Mouse (Mus musculus): ENCODE measurements around the gene Sipa1l2.

The Sipa1l2 gene

DNA sequence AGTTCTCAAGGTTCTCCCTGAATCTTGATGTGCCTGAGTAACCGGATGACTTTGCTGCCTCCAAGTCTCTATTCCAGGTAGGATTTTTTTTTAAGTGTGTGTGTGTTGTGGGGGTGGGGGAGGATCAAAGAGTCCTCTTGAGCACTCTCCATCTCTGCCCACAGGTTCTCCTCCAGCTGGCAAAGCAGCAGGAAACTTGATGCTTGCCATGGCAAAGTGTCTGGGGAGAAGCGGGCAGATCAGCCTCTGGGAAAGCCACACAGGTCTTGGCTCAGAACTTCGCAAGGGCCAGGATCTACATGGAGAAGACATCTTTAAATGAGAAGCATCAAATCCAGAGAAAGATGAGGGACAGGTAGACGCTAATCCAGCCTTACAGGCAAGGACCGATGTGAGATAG is 10.8 kb upstream of the Sipa1l2 start:
- DNase-seq (ENCODE audit: low spot score in 2 of 2): no peak

DNA sequence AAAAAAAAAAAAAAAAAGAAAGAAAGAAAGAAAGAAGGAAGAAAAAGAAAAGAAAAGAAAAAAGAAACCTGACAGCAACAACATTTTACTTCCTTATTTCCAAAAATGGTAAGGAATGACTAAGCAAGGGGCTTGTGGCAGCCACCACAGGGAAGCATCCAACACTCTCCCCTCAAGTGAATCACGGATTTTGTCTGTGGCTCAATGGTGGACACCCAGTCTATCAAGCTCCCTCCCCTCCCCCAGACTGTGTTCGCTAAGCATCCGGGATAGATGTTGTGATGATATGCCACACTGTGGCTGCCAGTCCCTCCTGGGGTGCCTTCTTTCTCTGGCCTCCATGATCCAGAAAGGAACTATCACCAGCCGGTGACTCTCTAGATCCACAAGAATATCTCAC is 6.5 kb upstream of the Sipa1l2 start:
- no peak for DNase-seq (ENCODE audit: low spot score in 2 of 2)

DNA sequence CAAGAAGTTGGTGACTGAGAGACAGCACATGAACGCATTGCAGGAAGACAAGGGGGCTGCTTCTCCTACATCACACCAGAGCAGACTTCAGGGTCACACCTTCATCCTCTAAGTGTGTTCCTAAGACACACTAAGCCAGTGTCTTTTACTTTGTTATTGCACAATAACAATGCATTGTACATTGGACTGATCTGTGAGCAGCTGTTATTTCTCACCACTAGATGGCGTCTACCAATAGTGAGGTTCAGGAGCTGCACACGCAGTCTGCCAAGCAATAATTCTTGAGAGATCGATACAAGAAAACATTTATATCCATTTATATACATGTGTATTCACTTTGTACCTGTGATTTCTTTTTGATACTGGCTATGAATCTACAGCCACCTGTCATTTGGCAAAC is 4.7 kb upstream of the Sipa1l2 start:
- no peak for DNase-seq (ENCODE audit: low spot score in 2 of 2)

DNA sequence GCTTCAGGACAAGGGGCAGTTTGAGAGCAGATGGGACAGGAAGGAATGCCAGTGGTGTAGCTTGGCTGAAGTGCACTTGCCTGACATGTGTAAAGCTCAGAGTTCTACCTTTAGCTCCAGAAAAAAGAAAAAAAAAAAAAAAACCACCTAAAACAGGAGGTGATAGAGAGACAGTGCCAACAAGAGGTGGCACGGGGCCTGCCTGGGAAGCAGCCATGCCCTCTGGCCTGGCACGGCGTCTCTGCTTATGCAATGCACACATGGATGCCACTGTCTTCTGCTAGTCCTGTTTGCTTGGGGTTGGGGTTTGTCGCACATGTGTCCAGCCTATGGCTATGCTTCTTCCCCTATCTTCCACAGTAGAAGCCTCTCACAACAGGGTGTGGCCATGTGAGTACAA is 2.6 kb upstream of the Sipa1l2 start:
- DNase-seq (ENCODE audit: low spot score in 2 of 2): no peak

DNA sequence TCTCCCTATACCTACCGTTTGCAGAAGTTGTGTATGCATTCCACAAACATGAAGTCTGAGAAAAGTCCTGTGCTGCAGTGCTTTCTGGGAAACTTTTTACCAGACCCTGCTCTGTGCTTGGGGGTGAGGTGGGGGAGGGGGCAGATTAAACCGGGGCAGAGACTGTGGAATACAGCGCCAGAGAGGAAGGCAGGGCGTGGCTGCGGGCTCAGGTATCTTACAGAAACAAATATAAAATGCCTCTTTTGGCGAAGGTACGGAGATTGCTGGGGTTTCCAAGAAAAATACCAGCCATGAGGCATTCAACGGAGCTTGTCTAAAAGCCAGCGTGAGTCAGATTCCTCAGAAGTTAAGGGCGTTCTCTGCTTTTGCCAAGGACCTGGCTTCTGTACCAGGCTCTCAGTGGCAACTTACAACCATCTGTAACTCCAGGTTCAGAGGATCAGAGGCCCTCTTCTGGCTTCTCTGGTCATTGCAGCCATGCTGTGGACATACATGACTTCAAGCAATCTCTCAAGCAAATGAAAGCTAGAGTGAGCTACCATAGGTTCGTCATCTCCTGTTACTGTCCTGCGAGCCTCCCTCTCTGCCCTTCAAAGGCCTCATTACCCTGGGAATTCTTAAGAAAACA is 1.3 kb upstream of the Sipa1l2 start:
- no peak for DNase-seq (ENCODE audit: low spot score in 2 of 2)

DNA sequence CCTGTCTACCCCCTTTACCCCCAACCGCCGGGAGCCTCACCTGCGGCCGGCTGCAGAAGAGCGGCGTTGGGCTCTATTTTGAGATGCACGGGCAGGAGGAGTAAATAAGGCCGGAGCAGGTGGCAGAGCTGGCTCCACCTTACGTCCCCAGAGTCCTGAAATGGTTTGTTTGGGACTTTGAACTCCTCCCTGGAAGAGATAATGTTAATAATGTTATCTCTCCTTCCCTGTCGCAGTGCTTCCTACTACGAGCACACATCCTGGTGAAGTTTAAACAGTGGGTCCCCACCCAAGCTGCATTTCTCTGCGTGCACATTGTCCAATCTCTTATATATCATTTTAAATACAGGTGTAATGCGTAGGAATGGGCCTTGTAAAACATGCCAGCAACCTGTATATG is 781 bp upstream of the Sipa1l2 start:
- DNase-seq (ENCODE audit: low spot score in 2 of 2): no peak

DNA sequence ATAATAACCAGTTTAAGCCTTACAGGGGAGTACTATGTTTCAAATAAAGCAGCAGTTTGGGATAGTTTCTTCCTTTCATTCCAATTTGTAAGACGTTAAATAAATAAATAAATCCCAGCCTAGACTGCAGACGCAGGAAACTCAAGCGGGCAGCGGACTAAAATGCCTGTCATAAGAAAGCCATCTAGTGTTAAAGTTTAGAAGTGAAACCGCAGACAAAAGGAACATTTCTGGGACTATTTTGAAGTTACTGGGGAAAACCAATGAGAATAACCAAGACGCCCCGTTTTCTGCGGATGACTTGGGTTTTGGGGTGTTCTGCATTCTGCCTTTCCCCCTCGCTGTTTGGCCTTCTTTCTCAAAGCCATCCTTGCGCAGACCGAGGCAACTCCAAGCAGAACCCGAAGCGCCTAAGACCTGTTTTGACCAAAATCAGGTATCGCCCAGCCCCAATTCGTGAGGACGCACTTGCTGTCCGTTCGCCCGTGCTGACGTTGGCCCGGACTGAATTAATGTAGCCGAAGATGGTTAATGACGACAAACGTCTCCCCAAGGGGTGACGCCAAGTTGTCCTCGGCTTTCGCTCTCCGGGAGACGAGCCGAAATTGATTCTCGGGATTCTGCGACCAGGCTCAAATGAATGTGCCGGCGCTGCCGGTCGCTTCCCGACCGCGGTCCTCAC is 616 bp downstream of the Sipa1l2 start:
- DNase-seq (ENCODE audit: low spot score in 2 of 2): peak in 1 of 2 experiments; percentile 29

DNA sequence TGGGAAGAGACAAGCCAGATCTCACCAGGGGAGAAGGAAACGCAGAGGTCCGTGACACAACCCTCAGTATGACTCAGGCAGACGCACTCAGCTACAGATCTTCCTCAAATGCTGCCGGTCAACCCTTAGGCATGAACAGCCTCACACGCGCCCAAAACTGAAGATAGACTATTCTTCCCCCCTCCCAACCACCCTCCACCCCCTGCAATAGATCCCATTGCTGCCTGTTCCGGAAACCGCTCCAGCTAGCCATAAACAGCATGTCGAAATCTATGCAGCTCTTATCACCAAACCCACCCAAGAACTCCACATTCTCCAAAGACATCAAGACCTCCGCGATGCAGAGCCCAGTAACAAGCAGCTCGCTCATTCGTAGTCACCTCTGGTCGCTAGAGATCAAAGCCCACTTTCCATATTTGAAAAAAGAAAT is 1.2 kb downstream of the Sipa1l2 start:
- DNase-seq (ENCODE audit: low spot score in 2 of 2): no peak

DNA sequence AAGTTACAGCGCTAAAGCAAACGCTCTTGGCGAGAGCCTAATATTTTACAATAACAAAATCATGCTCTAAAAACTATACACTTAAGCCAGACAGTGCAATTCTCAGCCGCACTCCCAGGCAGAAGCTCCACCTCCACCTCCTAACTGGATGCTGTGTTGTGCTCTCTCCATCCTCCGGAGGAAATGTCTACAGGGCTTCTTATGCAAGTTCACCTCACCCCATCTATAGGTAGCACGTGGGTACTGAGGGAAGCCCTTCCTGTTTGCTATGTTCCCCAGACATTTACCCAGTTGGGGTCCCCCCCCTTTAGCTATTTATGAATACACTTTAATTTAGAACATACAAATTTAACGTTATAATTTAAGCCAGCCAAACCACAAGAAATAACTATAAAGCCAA is 2.0 kb downstream of the Sipa1l2 start:
- no peak for DNase-seq (ENCODE audit: low spot score in 2 of 2)

DNA sequence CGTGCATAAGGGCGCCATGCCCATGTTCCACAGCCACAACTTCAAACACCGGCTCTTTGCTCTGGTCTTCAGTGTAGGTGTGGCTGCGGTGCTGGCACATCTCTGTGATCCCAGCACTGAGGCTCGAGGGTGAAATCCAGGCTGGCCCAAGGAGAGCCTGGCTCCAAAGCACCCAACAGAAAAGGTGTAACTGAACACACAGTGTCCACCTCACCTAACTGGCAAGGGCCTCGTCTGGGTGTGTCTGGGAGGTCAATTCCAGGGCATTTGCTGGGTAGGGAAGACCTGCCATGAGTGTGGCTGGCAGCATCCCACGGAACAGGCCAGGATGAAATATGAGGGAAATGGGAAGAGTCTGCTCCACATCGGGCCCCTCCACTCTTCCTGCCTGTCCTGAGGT is 6.7 kb downstream of the Sipa1l2 start:
- no peak for DNase-seq (ENCODE audit: low spot score in 2 of 2)

DNA sequence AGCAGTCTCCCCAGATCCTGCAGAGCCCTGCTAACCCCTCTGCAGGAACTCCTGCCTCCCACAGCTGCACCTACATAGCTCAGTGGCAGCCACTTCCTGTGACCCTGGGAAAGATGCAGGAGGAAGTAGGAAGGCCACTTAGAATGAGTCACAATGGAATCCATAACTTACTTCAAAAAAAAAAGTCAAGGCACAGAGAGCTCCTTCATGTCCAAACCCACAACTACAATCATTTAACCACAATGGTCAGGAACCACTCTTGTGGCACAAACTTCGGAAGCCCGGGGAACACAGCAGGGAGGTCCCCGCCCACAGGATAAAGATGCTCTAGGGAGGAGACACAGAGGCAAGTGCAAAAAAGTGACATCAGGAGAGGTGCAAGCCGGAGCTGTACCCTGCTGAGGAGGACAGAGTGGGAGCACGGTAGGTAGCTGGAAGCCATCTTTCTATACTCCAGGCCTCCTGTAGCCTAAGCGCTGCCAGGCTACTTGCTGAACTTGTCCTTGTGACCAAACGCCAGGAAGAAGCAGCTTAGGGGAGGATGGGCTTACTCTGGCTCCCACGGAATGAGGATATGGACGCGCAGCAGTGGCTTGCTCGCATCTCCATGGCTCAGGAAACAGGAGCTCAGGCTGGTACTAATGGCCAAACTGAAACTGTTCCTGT is 8.7 kb downstream of the Sipa1l2 start:
- DNase-seq (ENCODE audit: low spot score in 2 of 2): no peak

DNA sequence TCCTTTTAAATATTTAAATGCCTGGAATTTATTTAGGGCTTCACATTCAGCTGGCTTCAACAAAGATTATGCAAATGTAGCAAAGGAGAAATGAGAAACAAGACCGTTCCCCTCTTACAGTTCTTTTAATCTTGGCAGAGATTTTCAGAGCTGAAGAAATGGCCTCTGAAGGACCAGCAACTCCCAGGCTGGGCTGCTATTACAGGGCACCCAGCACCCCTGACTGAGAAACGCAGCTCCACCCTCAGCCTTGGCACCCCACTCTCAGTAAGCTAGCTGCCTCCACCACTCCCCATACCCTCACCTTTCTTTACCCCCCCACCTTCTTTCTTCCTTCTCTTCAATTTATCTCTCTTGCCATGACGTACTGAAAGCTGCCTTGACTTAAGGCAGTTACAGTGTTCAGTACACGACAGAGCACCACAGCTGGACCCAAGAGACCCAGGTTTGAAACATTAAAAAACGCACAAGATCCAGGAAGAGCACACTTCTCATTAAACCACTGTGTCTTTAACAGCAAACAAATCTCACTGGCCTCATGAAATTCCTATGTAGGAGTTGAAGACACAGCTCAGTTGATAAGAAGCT is 10.4 kb downstream of the Sipa1l2 start:
- no peak for DNase-seq (ENCODE audit: low spot score in 2 of 2)

DNA sequence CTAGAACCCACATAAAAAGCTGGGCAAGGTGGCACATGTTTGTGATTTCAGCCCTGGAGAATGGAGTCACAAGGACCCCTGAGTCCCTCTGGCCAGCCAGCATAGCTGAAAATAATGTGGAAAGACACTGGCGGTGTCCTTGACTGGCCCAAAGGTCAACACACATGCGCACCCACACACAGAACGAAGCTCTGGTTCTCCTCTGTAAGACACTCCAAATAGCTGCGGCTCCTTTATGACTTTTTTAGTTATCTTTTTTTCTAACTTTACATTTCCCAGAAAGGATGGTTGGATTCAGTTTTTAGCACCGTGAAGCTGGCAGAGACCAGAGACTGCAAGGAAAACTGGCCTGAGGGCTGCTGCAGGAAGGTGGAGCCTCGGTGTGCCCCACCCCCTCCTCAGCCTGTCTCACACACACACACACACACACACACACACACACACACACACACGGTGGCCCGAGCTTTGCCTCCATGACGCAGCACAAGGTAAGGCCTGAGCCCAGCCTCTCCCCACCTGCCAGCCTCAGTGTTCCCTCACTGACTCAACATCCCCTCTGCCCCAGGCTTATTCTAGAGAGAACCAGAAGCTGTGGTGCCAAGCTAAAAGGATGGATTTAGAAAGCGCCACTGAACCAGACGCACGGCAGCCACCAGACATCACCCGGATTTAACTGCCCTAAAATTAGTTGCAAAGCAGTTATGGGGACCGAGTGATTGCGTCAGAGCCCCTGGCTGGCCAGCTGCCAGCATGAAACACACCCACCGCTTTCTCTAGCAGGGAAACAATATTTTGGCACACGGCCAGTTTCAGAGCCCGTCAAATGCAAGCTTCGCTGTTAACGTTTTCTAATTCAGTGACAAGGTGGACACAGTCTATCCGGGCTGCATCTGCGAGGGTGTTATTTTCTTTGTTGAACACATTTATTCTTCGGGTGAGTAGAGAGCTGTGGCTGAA is 11.2 kb downstream of the Sipa1l2 start:
- DNase-seq (ENCODE audit: low spot score in 2 of 2): peak; percentile 75 to 79

DNA sequence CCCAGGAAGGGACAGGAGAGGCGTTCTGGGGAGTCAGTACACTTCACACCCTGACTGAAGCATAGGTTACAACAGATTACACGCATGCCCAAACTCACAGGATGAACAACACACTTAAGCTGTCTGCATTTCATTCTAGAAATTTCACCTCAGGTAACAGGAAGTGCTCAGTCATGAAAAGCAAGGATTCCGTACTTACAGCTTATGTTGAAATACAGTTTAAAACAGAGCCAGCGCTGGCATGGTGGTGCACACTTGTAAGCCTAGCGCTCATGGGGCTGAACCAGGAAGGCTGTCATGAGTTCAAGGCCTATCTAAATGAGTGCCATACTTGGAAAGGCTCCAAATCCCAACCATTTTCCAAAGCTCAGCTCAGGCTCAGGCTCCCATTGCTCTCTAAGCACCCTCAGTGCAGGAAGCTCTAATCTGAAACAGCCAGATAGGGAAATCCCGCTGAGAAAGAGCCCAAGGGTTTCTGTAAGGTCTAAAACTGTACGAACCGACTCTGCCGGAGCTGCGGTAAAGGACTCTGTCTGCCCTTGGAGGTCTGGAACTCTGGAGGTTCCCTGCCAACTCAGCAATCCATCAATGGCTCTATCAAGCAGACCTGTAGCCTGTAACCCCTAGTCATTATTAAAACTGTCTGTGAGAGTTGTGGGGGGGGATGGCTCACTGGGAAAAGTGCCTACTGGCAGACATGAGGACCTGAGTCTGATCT is 12.1 kb downstream of the Sipa1l2 start:
- DNase-seq (ENCODE audit: low spot score in 2 of 2): no peak

DNA sequence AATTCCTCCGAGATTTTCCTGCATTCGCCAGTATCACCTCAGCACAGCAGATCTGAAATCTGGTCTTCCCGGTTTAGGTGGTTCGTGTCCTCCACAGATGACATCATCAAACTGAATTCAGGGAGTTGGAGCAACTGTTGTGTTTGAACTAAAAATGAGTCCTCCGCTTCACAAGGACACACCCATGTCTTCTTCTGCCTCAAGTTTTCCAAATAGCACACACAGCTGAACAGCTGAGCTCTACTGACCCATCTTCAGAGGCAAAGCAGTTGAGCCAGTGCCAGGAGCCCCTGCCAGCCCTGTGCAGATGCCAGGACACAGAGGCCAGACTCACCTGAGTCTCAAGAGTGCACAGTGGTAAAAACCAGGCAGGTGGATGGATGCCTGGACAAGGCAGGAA is 12.9 kb downstream of the Sipa1l2 start:
- no peak for DNase-seq (ENCODE audit: low spot score in 2 of 2)

DNA sequence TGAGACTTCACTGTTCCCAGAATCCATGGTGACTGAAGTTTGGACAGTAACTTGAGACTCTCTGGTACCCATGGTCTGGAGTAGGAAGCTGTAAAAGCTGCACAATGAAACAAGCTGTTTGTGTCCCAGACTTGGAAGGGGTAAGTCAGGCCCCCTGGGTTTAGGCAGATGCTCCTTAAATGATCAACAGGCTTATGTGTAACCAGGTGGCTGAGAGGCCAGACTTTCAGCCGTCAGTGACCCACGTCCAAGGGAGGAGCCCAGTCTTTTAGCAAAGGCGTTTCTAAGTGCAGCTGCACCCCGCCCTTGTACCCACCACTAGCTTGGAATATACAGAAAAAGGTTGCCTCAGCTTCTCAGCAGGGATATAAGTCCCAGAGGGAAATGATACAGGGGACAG is 19.0 kb downstream of the Sipa1l2 start:
- no peak for DNase-seq (ENCODE audit: low spot score in 2 of 2)

DNA sequence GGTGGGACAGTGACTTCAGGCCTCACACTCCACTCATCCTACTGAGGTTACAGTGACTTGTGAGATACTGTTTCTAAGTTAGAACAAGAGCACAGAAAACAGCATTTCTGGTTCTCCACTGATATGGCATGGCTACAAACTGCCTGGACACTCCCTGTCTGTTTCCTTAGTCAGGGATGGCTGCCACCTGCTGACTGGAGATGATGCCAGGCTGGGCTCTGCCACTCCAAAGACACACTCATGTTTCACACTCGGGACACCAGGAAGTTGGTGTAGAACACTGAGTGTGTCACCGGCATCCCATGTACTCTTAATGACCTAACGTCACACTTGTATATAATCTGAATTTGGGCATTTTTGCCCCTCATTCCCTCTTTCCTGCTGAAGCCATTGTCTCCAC is 22.3 kb downstream of the Sipa1l2 start:
- no peak for DNase-seq (ENCODE audit: low spot score in 2 of 2)

DNA sequence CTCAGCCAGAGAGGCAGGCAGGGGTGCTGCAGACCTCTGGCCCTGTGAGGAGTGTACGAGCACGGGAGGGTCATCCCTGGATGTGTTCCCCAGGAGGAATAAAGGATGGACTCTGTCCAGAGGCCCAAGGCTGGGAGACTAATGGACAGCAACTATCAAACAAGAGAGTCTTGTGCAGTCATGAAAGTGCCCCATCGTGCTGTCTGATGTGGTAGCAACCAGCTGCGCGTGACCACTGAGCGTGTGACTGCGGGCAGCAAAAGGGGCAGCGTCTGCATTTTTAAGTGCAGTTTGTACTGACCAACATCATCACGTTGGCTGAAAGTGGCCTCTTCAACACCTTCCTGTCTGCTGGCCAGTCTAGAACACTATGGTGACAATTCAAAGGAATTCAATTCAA is 23.7 kb downstream of the Sipa1l2 start:
- DNase-seq (ENCODE audit: low spot score in 2 of 2): no peak

DNA sequence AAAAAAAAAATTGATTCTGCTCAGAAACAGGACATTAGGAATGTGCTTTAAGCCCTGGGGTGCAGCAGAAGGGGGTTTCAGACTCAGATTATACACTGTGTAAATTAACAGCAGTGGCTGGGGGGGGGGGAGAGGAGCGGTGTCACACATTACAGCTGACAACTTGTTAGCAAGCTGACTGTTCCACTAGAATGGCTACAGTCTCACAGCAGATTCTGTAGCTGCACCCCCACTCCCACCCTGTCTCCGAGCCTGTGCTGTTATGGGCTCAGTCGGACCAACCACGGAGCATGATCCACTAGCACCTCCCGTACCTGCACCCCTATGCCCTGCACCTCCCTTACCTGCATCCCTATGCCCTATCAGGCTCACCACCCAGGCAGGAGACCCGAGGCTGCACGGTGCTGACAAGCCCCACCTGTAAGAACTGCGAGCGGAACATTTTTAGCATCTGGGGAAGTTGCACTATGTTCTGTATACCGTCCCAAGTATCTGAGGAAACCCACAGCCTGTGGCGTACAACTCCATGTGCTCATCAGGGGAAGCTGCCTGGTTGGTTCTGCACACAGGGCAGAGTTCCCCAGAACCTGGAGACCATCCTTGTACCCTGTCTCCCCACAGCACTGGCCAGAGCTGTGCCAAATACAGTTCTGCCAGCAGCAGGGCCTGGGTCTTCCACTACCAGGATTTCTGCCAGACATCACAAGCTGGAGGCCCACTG is 26.6 kb downstream of the Sipa1l2 start:
- DNase-seq (ENCODE audit: low spot score in 2 of 2): no peak

Data from urinary bladder, adult 18-20 months (tissue).